Mouse (Mus musculus): ENCODE data around the gene Olfr713. TPM values are rescaled to one million over a fixed set of nuclear protein-coding genes. Genes with fewer than 3 reads are reported as not detected.

The Olfr713 gene
- polyA plus RNA-seq, 1 experiment, result not detected

DNA sequence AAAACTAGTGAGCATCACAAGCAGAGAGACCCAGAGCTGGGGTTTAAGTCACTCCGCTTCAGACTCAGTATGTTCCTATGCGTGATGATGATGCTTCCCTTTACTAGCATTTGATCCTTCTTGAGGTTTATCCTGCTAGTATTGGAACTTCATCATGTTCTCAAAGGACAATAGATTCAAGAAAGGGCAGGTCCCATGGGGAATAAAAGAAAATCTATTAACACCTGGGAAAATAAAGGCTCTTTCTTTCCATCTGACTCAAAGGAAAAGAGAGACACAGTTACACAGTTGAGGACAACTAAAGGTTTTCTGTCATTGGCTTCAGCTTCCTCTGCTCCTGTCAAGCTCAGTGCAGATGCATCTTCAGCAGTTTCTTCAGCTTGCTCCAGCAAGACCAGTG is 39.7 kb downstream of the Olfr713 start, which contains the start of gene Olfr714:
TSS of gene Olfr714 (plus strand) at position 301 of the 400 bp plus-strand sequence.
- no peak for TF ChIP-seq TAL1 (IDR thresholded peaks at IDR 0.05; ENCODE audit: low read length)
- TF ChIP-seq GATA1 (IDR thresholded peaks at IDR 0.05; ENCODE audit: low read length), result no peak
- no peaks in the 10 kb centered on the region for H3K27me3 ChIP-seq (ENCODE audit: control insufficient read depth)
- H3K4me3 ChIP-seq (replicated peaks), result no peak within 1 kb of the TSS
- no peaks in the 10 kb centered on the region for H3K4me1 ChIP-seq (ENCODE audit: control insufficient read depth)
- peaks cover 16% of the 10 kb centered on the region for H3K9me3 ChIP-seq (ENCODE audit: control insufficient read depth, low read length)
- H3K36me3 ChIP-seq (ENCODE audit: control insufficient read depth), result no peaks in the 10 kb centered on the region

Other genes with a start within 250 kb of the Olfr713 start
- not detected in 2 replicates for gene Olfr699, start 238.0 kb upstream of the Olfr713 start, polyA plus RNA-seq (2012)
- gene Olfr700, start 222.3 kb upstream of the Olfr713 start, polyA plus RNA-seq (2012), result not detected in 2 replicates
- 0.01 TPM in 1 of 2 replicates, not detected in the other for gene Olfr701, start 217.0 kb upstream of the Olfr713 start, polyA plus RNA-seq (2012)
- gene Olfr702, start 197.3 kb upstream of the Olfr713 start, polyA plus RNA-seq (2012), result not detected in 2 replicates
- gene Olfr703, start 187.8 kb upstream of the Olfr713 start, polyA plus RNA-seq (2012), result not detected in 2 replicates
- gene Olfr704, start 168.0 kb upstream of the Olfr713 start, polyA plus RNA-seq (2012), result not detected in 2 replicates
- gene Olfr705, start 154.3 kb upstream of the Olfr713 start, polyA plus RNA-seq (2012), result 0.01 TPM in 1 of 2 replicates, not detected in the other
- gene Olfr706, start 143.0 kb upstream of the Olfr713 start, polyA plus RNA-seq (2012), result not detected in 2 replicates
- gene Olfr707, start 129.9 kb upstream of the Olfr713 start, polyA plus RNA-seq (2012), result not detected in 2 replicates
- 0.02 TPM in 1 of 2 replicates, not detected in the other for gene Olfr1532-ps1, start 123.2 kb upstream of the Olfr713 start, polyA plus RNA-seq (2012)
- gene Olfr709-ps1, start 99.0 kb upstream of the Olfr713 start, polyA plus RNA-seq (2012), result not detected in 2 replicates
- gene Olfr710, start 82.9 kb upstream of the Olfr713 start, polyA plus RNA-seq (2012), result not detected in 2 replicates
- gene Olfr6, start 67.2 kb upstream of the Olfr713 start, polyA plus RNA-seq (2012), result 0.01 TPM in 1 of 2 replicates, not detected in the other
- gene Olfr711, start 55.7 kb upstream of the Olfr713 start, polyA plus RNA-seq (2012), result 0.02 TPM in 1 of 2 replicates, not detected in the other
- not detected in 2 replicates for gene Olfr2, start 25.1 kb upstream of the Olfr713 start, polyA plus RNA-seq (2012)
- gene Olfr714, start 39.8 kb downstream of the Olfr713 start, polyA plus RNA-seq (2012), result not detected in 2 replicates
- gene Olfr17, start 62.0 kb downstream of the Olfr713 start, polyA plus RNA-seq (2012), result not detected in 2 replicates
- gene Olfr715b, start 79.2 kb downstream of the Olfr713 start, polyA plus RNA-seq (2012), result not detected in 2 replicates
- not detected in 2 replicates for gene Olfr715, start 99.9 kb downstream of the Olfr713 start, polyA plus RNA-seq (2012)
- not detected in 2 replicates for gene Olfr716, start 107.2 kb downstream of the Olfr713 start, polyA plus RNA-seq (2012)
- gene Nlrp14, start 135.8 kb downstream of the Olfr713 start, polyA plus RNA-seq (2012), result not detected in 2 replicates
- gene Rbmxl2, start 178.3 kb downstream of the Olfr713 start, polyA plus RNA-seq (2012), result not detected in 2 replicates